Mouse (Mus musculus) urinary bladder, postnatal 36 days (tissue): ENCODE data around the gene Cep128.

Experiments used
- DNase-seq, 2 experiments: peaks; one replicate each; pipeline ENCODE4 v3.0.0; 2022; ENCODE audit warnings: low spot score in 2 of 2, mixed read lengths in 1 of 2

Gene Cep128

DNA sequence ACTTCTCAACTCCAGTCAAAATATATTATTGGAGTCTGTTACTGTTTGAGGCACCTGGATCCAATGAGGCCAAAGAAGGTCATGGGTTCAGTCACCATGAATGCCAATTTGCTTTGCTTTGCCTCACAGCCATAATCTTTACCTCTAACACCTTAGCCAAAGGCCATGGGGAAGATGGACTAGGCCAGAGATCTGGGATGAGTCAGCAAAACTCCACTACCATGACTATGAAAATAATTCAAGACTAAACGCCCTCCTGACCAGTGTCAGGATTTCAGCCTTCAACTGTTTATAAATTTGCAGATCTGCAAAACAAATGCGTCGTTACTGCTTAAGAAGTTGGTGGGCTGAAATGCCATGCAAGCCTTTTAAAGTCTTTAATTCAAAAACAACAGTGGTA lies 76.5 kb downstream of the Cep128 start:
- DNase-seq: no peak

GRCm38 (mm10) chr12:91305769-91306168 lies 78.4 kb downstream of the Cep128 start:
- no peak for DNase-seq

DNA sequence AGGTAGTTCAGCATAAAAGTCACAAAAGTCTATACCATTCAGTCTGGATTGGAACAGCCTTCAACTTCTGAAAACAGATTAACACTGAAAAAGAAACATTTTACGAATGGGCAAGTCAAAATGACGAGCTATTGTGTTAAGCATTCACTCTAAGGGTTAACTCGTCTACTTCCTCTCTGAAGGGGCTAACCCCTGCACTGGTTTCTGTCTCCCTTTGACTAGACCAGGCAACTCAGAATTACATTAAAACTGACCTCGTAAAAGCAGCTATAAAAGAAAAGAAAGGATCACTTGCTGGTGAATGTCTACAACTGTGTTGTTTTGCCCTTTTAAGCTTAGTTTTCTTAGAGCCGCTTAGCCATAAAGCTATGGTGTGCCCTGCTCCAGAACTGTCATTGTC lies 79.2 kb downstream of the Cep128 start:
- DNase-seq: no peak

GRCm38 (mm10) chr12:91298700-91299099 lies 85.5 kb downstream of the Cep128 start:
- no peak for DNase-seq

GRCm38 (mm10) chr12:91295870-91296269 lies 88.3 kb downstream of the Cep128 start:
- no peak for DNase-seq

GRCm38 (mm10) chr12:91295436-91295835 lies 88.8 kb downstream of the Cep128 start:
- DNase-seq: no peak

DNA sequence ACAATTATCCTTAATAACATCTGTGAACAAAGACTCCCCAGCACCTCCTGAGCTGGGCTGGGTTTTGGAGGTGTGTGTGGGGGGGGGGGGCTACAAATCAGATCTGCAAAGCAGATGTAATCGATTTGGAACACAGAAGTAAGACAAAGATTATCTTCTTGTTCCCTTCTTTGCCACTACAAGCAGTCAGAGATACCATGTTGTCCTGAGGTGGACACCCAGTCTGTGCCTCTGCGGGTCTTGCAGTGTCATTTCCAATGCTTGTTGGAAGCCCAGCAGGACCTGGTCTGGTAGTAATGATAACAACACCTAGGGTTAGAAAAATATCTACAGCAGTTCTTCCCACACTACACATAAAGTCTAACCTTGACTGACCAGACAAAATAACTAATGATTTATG lies 110.3 kb downstream of the Cep128 start:
- no peak for DNase-seq

- no peak for DNase-seq
Observed at GRCm38 (mm10) chr12:91269634-91270033, 114.6 kb downstream of the Cep128 start.

GRCm38 (mm10) chr12:91268974-91269373 lies 115.2 kb downstream of the Cep128 start:
- no peak for DNase-seq

DNA sequence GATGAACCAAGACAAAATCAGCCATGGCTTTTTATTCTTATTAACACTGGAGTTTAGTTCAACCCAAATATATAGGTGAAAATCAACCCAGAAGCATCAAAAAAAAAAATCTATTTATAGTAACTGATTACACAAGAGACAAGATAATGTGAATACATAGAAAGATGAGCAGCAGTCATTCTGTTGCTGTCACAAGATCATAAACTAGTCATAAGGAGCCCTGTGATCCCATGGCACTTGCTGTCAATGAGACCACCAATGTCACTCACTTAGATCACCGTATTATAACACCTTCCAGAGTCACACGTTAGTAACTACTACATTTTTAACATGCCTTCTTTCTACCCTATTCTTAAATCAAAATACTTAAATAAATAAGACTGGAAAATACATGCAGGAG lies 118.2 kb downstream of the Cep128 start:
- DNase-seq: no peak

DNA sequence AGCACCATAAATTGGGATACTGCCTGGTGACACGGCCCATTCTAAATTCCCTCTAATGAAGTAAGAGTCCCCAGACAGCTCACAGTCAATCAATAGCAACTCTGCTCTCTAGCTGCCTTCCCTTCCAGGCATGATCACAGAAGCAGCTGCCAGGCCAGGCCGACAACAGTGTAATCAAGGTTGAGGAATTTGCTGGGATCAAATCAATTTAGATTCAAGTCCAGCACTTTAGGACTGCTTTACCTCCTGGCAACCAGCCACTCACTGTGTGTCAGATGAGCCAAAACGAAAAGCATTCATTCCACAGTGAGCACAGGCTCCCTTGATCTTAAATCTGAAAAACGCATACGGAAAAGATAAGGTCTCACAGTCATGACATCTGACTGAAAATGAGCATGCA lies 118.7 kb downstream of the Cep128 start:
- DNase-seq: no peak

DNA sequence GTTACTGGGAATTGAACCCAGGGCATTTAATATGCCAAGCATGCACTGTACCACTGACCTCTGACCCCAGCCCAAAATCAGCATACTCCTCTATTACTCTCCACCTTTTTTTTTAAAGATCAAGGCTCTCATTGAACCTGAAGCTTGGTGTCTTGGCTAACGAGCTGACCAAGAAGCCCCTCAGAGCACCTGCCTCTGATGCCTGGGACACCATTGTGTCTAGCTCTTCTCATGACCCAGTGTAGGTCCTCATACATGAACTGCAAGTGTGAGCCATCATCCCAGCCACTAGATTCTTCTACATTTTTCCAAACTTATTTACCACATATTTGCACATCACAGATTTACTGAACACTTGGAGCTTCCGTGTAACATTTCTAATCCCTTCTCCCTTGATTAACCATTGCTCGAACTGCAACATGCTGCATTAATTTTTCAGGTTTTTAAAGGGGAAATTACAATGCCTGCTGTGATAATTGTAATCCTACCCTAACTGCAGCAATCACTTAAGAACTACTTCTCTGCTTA lies 119.3 kb downstream of the Cep128 start:
- no peak for DNase-seq

GRCm38 (mm10) chr12:91263705-91264104 lies 120.5 kb downstream of the Cep128 start:
- DNase-seq: no peak

DNA sequence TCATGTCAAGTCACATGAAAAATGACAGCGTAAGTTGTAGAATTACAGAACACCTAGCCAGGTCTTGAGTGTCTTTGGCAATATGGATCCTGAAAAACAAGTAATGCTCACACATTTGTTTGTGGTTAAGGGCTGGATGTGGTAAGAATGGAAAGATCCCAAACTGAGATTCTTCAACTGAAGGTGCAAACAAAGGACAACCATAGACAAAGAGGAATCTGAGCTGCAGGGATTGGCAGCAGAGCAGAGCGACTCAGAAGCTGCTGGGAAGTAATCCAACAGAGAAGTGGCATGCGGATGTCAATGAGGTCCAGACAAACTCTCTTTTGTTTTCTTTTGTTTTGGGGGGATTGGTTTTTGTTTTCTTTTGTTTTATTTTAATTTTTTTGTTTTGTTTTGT lies 121.4 kb downstream of the Cep128 start:
- no peak for DNase-seq

- no peak for DNase-seq
Observed at GRCm38 (mm10) chr12:91256334-91256733, 127.9 kb downstream of the Cep128 start.

DNA sequence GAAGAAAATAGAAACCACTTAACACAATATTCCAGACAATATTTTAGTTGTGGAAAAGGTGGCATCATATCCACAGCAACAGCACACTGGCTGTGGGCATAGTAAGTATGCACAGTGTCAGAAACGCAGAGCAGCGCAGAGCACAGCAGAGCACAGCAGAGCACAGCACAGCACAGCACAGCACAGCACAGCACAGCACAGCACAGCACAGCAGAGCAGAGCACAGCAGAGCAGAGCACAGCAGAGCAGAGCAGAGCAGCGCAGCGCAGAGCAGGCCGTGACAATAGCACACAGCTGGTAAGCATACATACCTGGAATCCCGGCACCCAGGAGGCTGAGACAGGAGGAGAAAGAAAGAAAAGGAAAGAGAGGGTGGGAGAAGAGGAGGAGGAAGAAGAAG lies 129.4 kb downstream of the Cep128 start:
- DNase-seq: no peak

- no peak for DNase-seq
Observed at GRCm38 (mm10) chr12:91220609-91221008, 163.6 kb downstream of the Cep128 start.

DNA sequence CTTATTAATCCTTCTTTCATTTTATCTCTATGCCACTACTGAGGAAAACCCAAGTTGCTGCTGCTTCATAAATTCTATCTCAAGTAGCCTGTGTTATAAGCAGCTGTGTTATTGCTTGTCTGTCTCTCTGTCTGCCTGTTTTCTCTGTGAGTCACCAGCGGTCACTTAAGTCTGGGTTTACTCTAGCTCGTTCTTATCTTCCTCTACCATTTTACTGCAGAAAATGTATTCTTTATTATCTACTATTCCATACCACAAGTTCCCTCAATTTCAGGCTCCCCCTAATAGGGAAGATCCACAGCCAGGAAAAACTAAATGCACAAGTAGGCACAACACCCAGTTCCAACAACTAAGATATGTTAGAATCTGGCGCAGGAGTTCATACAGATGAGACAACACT lies 178.7 kb downstream of the Cep128 start:
- DNase-seq: no peak

- DNase-seq: no peak
Observed at GRCm38 (mm10) chr12:91204330-91204729, 179.9 kb downstream of the Cep128 start.

GRCm38 (mm10) chr12:91202496-91202895 lies 181.7 kb downstream of the Cep128 start:
- no peak for DNase-seq

GRCm38 (mm10) chr12:91189111-91189510 lies 195.1 kb downstream of the Cep128 start:
- DNase-seq: no peak

GRCm38 (mm10) chr12:91185564-91185963 lies 198.6 kb downstream of the Cep128 start:
- no peak for DNase-seq

DNA sequence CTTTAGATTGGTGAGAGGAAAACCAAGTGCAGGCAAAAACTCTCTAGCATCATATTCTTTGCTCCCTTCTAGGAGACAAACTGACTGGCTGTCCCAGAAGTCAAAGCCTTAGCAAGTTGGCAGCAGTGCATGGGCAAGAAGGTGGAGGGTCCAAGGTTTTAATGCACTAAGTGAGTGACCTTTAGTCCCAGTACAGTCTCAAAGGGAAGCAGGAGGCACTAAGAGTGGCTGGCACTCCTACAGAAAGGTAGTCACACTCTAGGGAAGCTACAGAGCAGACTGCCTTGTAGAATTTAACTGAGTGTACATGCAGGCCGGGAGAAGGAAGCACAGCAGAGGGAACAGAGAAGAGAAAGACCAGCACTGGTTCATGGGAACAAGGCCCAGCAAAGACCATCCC lies 199.6 kb downstream of the Cep128 start:
- DNase-seq: no peak

GRCm38 (mm10) chr12:91183928-91184327 lies 200.3 kb downstream of the Cep128 start:
- no peak for DNase-seq
